Mouse (Mus musculus) natural killer cell, adult 2 months (primary cell): ENCODE data around the gene Msln.
A peak's percentile ranks its signal among the peaks of the same experiment; 100 is the strongest.

ENCODE experiments used
- DNase-seq, 2 experiments: peaks; one replicate each; pipeline ENCODE4 v3.0.0; 2022; ENCODE audit warnings: low spot score in 2 of 2

Gene Msln

DNA sequence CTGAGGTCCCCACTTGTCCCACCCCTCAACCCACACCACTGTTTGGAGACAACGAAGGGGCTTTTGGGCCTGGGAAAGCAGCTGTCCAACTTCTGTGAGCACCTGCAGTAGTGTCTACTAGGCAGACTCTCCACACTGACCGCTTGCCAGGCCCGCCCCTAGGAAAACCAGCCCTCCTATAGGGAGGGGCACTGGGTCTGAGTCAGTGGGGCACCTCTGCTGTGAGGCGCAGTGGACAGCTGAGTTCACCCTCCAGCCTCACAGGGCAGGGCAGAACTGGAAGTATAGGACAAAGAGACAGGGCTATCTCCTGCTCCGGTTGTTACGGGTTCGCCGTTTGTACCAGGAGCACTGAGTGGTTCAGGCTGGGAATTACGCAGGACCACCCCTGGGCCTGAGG is at the start of gene Msln:
Gene Msln (minus strand): TSS at position 138 of the 400 bp plus-strand sequence.
- no peak for DNase-seq

- DNase-seq, result no peak
Observed at GRCm38 (mm10) chr17:25802825-25803517, 48.8 kb upstream of the Msln start.

- DNase-seq, result peak; percentile 70 to 77
Observed at GRCm38 (mm10) chr17:25801029-25801428, 46.9 kb upstream of the Msln start.

DNA sequence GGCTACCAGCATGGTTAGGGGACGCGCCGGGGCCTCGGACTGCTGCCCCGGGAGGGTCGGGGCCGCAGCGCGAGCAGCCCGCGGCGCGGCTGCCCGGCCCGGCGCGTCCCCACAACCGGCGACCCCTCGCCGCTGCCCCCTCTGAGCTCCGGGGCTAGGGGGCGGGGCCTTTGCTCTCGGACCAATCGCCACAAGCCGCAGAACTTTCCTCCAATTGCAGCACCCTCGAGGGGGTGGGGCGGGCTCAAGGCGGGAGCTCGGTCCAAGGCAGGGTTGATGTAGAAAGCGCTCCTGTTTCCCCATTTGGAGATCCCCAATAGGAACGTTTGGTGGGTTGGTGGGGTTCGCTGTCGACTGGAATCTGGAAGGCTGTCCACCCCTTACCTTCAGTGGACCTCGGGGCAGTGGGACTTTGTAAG is 42.8 kb upstream of the Msln start, which contains the start of gene Metrn:
Gene Metrn (minus strand): TSS at position 186 of the 419 bp plus-strand sequence.
- peak; percentile 69 to 75 for DNase-seq

DNA sequence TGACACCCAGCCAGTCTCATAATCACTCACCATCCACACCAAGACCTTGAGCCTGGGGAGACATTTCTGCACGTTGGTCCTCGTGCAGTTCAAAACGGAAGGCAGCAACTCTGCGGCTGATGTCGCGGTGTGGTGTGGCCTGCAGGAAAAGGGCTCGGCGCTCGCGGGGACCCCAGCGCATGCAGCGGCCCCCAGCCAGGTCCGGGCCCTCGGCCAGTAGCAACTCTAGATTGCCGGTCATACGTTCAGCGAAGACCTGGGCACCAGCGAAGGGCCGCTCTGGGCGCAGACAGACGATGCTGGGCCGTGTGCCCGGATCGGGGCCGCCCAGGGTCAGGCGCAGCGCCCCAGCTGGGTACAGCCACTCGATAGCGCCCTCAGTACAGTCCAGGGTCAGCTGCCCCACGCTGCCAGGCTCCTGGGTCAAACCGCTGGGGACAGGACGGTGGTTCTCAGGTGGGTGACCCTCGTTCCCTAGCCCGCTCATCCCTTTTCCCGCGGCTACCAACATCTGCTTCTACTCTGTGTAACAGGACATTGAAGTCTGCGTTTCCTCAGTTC is 42.1 kb upstream of the Msln start:
- DNase-seq, result no peak

- no peak for DNase-seq
Observed at GRCm38 (mm10) chr17:25795609-25796092, 41.5 kb upstream of the Msln start, which contains the start of gene AC134908.4. Gene AC134908.4 (minus strand): TSS chr17:25795659.

GRCm38 (mm10) chr17:25794998-25795397 is 40.8 kb upstream of the Msln start:
- DNase-seq, result no peak

GRCm38 (mm10) chr17:25794197-25794596 is 40.0 kb upstream of the Msln start:
- DNase-seq, result no peak

DNA sequence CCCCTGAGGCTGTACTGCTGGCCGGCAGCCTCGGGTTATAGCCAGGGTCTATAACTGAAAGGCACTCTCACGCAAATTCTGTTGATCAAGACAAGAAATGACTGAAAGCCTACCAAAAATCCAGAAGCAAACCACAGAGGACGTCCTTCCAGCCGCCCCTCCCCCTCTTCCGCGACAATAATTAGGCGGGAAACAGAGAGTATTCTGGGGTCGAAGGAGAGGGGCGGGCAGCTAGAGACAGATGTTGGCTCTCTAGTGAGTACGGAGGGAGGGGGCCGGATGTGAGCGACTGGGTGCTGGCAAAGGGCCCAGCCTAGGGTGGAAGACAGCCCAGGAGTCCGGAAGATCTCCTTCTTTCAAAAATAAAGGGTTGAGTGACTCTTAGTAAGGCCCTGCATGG is 38.4 kb upstream of the Msln start, which contains the start of gene Fam173a:
Gene Fam173a (minus strand): TSS at position 287 of the 400 bp plus-strand sequence.
- DNase-seq, result peak; percentile 65 to 71

- peak; percentile 85 to 86 for DNase-seq
Observed at GRCm38 (mm10) chr17:25791843-25792527, 37.8 kb upstream of the Msln start.

DNA sequence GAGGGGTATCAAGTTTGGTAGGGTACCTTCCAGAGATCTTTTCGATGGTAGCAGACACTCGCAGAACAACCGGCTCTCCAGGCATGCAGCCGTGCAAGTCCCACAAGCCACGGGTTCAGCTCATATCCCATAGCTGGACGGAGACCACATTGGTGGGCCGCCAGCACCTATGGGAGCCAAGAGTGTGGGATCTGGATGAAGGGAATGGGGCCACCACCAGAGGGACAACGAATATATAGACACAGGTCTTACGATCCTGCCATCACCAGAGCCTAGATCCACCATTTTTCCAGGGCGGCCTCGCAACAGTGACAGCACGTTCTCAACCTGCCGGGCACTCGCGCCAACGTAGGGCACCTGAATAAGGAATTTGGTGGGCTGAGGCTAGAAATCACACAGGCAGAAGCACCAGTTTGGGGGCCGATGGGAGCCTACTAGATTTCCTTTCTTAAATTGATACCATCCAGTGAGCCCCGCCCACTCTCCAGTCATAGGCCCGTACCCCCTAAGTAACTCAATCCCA is 37.2 kb upstream of the Msln start:
- DNase-seq, result no peak

- no peak for DNase-seq
Observed at GRCm38 (mm10) chr17:25786781-25787504, 32.8 kb upstream of the Msln start.

DNA sequence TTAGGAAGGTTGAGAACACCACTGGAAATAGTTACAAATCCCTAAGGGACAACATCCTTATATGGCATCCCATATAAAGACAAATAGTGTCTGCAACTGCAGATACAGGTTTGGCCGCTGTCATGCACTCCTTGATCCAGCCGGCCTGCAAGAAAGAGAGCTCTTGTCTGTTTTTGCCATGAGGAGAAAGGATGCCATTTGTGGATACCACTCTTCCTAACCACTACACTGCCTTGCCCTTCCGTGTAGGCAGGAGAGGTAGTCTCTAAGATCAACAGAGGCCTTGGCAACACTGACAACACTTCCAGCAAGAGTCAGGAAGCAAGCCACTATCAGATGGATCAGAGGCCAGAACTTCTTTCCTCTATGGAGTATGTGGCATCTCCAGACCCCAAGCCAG is 32.1 kb upstream of the Msln start, which contains the start of gene Ccdc78:
Gene Ccdc78 (plus strand): TSS at position 301 of the 400 bp plus-strand sequence.
- no peak for DNase-seq

DNA sequence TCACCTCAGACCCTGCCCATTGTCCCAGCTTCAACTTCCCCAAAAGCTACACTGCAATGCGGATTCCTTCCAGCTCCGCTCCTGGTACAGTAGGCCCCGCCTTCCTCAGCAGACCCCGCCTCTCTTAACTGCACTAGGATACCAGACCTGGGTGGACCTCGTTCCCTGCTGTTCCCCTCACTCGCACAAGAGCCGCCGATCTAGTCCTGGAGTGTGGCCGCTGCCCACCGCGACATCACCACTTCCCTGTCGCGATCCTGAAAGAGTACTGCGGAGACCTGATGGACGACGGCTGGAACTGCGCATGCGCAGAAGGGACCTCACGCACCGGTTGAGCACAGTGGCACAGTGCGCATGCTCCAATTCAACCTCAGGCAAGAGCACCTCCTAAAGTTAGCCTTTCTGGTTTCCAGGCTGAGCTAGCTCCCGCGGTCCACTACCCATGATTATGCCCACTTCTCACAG is 31.1 kb upstream of the Msln start, which contains the start of gene Haghl:
Gene Haghl (minus strand): TSS at position 393 of the 465 bp plus-strand sequence.
- DNase-seq, result peak; percentile 92 to 95

DNA sequence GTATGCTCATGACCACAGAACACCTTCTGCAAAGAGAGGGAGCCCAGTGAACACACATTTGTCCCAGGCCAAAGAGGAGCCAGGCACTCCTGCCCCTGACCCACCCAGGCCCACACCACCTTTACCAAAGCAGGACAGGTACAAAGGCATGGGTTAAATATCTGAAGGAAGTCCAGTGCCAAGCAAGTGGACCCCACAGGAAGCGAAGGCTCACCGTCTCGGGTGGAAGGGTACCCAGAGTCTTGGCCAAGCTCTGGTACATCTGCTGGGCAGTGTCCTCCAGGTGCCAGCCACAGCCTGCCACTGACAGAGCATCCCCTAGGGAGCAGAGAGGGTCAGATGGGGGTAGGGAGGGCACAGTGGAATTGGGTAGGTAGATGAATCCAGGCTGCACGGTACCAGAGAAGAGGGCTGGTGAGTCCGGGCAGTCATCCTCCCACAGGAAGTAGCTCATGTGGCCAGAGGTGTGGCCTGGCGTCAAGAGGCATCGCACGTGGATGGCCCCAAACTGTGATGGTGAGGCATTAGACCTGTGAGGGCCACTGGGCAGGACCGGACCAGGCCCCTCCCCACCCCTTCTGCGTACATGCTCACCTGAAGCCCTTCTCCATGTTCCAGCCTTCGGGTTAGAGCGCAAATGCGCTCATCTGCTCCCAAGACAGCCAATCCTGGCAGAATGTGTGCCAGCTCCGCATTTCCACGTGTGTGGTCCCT is 29.8 kb upstream of the Msln start:
- no peak for DNase-seq

GRCm38 (mm10) chr17:25783086-25783485 is 28.9 kb upstream of the Msln start:
- DNase-seq, result no peak

GRCm38 (mm10) chr17:25781339-25781738 is 27.2 kb upstream of the Msln start:
- DNase-seq, result no peak

- no peak for DNase-seq
Observed at GRCm38 (mm10) chr17:25777948-25778347, 23.8 kb upstream of the Msln start.

GRCm38 (mm10) chr17:25775318-25776062 is 21.3 kb upstream of the Msln start:
- no peak for DNase-seq
